Mouse (Mus musculus): Measurements from ENCODE around the gene Khdc4. TPM values are rescaled to one million over a fixed set of nuclear protein-coding genes. Genes with fewer than 3 reads are reported as not detected.

Khdc4 gene
- polyA plus RNA-seq (2014; fragmentation: Nextera tagmentation; extraction: Ambion mirVana) = 60.2 and 62.0 TPM in 2 replicates

DNA sequence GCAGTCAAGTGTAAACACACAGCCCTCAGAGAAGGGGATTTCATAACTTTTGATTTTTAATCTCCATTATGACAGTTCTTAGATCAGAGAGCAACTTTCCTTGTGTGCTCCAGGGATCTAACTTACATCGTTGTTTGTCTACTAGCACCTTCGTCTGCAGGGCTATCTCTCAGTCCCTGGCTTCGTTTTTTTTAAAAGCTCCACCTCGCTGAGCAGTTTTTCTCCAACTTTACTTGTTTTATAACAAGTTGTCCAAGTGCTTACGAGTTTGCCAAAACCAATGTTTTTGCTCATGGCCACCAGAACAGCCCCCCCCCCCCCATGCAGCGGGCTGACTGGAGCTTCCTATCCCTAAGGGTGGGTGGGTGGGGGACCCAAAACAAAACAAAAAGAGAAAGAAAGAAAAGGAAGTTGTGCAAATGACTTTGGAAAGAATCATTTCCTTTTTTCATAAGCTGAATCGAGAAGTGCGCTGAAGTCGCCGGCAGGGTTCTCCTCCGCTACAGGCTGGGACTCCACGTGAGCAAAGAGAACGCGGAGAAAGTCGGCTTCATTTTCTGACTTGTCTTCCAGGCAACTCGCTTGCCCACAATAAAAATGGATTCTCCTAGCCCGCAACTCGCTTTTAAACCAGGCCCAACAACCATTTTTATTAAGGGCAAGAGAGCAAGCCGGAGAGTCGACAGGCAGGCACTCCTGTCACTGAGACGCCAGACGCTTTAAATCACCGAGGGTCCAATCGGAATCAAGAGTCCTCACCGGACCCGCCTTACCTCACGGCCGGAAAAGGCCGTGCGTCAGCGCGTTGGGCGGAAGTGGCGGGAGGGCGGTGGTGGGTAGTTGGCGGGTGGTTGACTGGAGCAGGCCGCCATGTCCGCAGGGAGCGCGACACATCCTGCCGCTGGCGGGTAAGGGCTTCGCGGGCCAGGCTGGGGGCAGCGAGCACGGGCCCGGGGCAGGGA lies at the start of gene Khdc4:
Gene Khdc4, plus strand, starts transcription at position 824 of the 962 bp plus-strand sequence.
- Histone ChIP-seq H3K27me3 (ENCODE audit: control insufficient read depth, insufficient read depth, low read length) (no peaks in the 10 kb centered on the region), H3K9me3 (ENCODE audit: control insufficient read depth, low read length) (no peaks in the 10 kb centered on the region), H3K9ac (ENCODE audit: low read length) (peak within 1 kb of the TSS; percentile 98), H3K4me1 (ENCODE audit: control insufficient read depth in 2 of 2, insufficient read depth in 2 of 2, low read length in 2 of 2) (peaks cover 3 to 20% of the 10 kb centered on the region in 2 experiments; a peak in 3 of 4 replicates), H3K27ac (replicated peaks in 1 of 2; ENCODE audit: control insufficient read depth in 1 of 2, insufficient read depth in 1 of 2, low read depth in 2 of 2, low read length in 2 of 2) (peak within 1 kb of the TSS; percentile 97 to 99), H3K4me3 (ENCODE audit: control insufficient read depth in 1 of 2, insufficient read depth in 1 of 2, low read depth in 1 of 2, low read length in 2 of 2) (peak within 1 kb of the TSS; percentile 97 to 99), H3K36me3 (ENCODE audit: control insufficient read depth, insufficient read depth, low read length) (peaks cover 32% of the 10 kb centered on the region), H3K4me2 (ENCODE audit: low read length) (peak within 1 kb of the TSS; percentile 98)
- peak; percentile 97 for ATAC-seq (ENCODE audit: insufficient number of reproducible peaks, insufficient read depth, low FRiP score, low read depth)
- under 1% methylated on average over 47 of the region's 47 CpGs for WGBS

DNA sequence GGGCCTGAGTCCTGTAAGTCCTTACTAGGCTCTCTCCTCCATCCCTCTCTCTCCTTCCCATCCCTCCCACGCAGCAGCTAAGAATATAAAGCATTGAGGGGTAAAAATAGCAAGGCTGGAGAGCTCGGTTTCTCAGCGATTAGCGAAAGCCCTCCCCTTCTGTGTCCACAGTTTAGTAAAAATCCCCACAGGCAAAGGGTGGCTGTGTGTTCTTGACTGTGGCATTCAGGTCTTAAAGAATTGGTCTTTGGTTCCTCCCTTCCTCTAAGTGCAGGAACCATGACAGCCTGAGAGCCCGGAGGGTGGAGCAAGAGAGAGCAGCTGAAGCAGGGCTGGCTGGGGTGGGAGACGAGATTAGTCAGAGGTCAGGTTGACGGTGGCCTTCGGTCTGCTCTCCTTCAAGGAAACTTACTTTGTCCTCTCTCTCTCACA lies 49.0 kb upstream of the Khdc4 start:
- Histone ChIP-seq H3K4me1 (ENCODE audit: control insufficient read depth in 2 of 2, insufficient read depth in 2 of 2, low read length in 2 of 2) (peaks cover 20 to 33% of the 10 kb centered on the region in 2 experiments), H3K27me3 (ENCODE audit: control insufficient read depth, insufficient read depth, low read length) (no peaks in the 10 kb centered on the region), H3K9ac (ENCODE audit: low read length) (peak overlapping the region; percentile 26; the same call in 1 of the 2 replicates), H3K4me3 (ENCODE audit: control insufficient read depth in 1 of 2, insufficient read depth in 1 of 2, low read depth in 1 of 2, low read length in 2 of 2) (no peak overlapping the region), H3K4me2 (ENCODE audit: low read length) (peak overlapping the region; percentile 28; the same call in 1 of the 2 replicates), H3K9me3 (ENCODE audit: control insufficient read depth, low read length) (no peaks in the 10 kb centered on the region), H3K36me3 (ENCODE audit: control insufficient read depth, insufficient read depth, low read length) (peaks cover 99% of the 10 kb centered on the region), H3K27ac (replicated peaks in 1 of 2; ENCODE audit: control insufficient read depth in 1 of 2, insufficient read depth in 1 of 2, low read depth in 2 of 2, low read length in 2 of 2) (peak overlapping the region; percentile 82 to 83)
- WGBS = 34% methylated on average over 8 of the region's 8 CpGs
- 0 out of 2 replicates have a peak, but pooled peaks have one; percentile 19 for ATAC-seq (ENCODE audit: insufficient number of reproducible peaks, insufficient read depth, low FRiP score, low read depth)

DNA sequence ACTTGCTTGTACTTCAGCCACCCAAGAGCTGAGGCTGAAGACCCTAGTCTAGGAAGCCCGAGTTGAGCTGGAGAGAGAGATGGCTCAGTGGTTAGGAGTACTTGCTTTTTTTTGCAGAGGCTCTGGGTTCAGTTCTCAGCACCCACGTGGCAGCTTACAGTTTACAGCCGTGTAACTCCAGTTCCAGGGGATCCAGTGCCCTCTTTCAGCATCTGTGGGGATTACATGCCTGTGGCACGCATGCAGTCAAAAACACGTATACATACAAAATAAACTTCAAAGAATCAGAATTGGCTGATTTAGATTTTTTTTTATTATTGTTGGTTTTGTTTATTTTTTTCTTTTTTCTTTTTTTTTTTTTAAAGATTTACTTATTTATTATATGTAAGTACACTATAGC lies 48.5 kb upstream of the Khdc4 start:
- WGBS = 91% methylated on average over 5 of the region's 5 CpGs
- H3K4me3 ChIP-seq (ENCODE audit: control insufficient read depth in 1 of 2, insufficient read depth in 1 of 2, low read depth in 1 of 2, low read length in 2 of 2) = no peak overlapping the region
- no peaks in the 10 kb centered on the region for H3K27me3 ChIP-seq (ENCODE audit: control insufficient read depth, insufficient read depth, low read length)
- ATAC-seq (ENCODE audit: insufficient number of reproducible peaks, insufficient read depth, low FRiP score, low read depth) = no peak
- 0 out of 2 replicates have a peak overlapping the region, but pooled peaks have one; percentile 26 for H3K9ac ChIP-seq (ENCODE audit: low read length)
- peaks cover 17 to 27% of the 10 kb centered on the region in 2 experiments for H3K4me1 ChIP-seq (ENCODE audit: control insufficient read depth in 2 of 2, insufficient read depth in 2 of 2, low read length in 2 of 2)
- no peak overlapping the region for H3K4me2 ChIP-seq (ENCODE audit: low read length)
- H3K36me3 ChIP-seq (ENCODE audit: control insufficient read depth, insufficient read depth, low read length) = peaks cover 99% of the 10 kb centered on the region
- no peaks in the 10 kb centered on the region for H3K9me3 ChIP-seq (ENCODE audit: control insufficient read depth, low read length)
- H3K27ac ChIP-seq (replicated peaks in 1 of 2; ENCODE audit: control insufficient read depth in 1 of 2, insufficient read depth in 1 of 2, low read depth in 2 of 2, low read length in 2 of 2) = peak overlapping the region; percentile 82 to 83

DNA sequence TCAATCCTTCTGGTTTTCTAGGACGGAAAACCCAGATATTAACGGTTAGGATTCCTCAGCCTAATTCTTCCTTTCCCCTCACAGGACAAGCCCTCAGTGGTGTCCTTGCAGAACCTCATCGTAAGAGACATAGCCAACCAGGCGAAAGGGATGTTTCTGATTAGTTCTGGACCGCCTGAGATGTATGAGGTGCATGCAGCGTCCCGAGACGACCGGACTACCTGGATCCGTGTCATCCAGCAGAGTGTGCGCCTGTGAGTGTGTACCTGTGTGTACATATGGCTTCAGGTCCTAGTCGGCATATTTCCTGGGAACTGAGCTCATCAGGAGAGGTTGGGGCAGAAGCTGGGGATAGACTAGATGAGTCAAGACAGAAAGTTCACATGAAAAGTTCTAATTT lies 46.4 kb upstream of the Khdc4 start:
- no peak overlapping the region for H3K4me2 ChIP-seq (ENCODE audit: low read length)
- no peaks in the 10 kb centered on the region for H3K27me3 ChIP-seq (ENCODE audit: control insufficient read depth, insufficient read depth, low read length)
- WGBS = 90% methylated on average over 12 of the region's 12 CpGs
- H3K9me3 ChIP-seq (ENCODE audit: control insufficient read depth, low read length) = no peaks in the 10 kb centered on the region
- no peak overlapping the region for H3K4me3 ChIP-seq (ENCODE audit: control insufficient read depth in 1 of 2, insufficient read depth in 1 of 2, low read depth in 1 of 2, low read length in 2 of 2)
- no peak overlapping the region for H3K9ac ChIP-seq (ENCODE audit: low read length)
- H3K27ac ChIP-seq (replicated peaks in 1 of 2; ENCODE audit: control insufficient read depth in 1 of 2, insufficient read depth in 1 of 2, low read depth in 2 of 2, low read length in 2 of 2) = no peak overlapping the region
- peaks cover 99% of the 10 kb centered on the region for H3K36me3 ChIP-seq (ENCODE audit: control insufficient read depth, insufficient read depth, low read length)
- peaks cover 13 to 16% of the 10 kb centered on the region in 2 experiments for H3K4me1 ChIP-seq (ENCODE audit: control insufficient read depth in 2 of 2, insufficient read depth in 2 of 2, low read length in 2 of 2)
- no peak for ATAC-seq (ENCODE audit: insufficient number of reproducible peaks, insufficient read depth, low FRiP score, low read depth)

DNA sequence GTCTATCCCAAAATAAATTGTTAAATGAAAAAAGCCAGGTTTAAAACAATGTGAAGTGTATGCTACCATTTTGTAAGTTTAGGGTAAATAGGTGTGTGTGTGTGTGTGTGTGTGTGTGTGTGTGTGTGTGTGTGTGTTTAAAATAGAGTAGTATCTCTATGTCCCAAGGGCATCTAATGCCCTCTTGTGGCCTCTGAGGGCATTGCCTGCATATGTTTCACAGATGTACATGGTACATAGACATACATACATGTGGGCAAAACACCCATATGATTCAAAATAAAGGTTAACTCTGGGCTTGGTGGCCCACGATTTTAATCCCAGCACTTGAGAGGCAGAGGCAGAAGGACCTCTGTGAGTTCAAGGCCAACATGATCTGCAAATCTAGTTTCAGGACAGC lies 44.9 kb upstream of the Khdc4 start:
- Histone ChIP-seq H3K27ac (replicated peaks in 1 of 2; ENCODE audit: control insufficient read depth in 1 of 2, insufficient read depth in 1 of 2, low read depth in 2 of 2, low read length in 2 of 2) (no peak overlapping the region), H3K27me3 (ENCODE audit: control insufficient read depth, insufficient read depth, low read length) (no peaks in the 10 kb centered on the region), H3K4me2 (ENCODE audit: low read length) (no peak overlapping the region), H3K9me3 (ENCODE audit: control insufficient read depth, low read length) (no peaks in the 10 kb centered on the region), H3K4me1 (ENCODE audit: control insufficient read depth in 2 of 2, insufficient read depth in 2 of 2, low read length in 2 of 2) (peaks cover 13% of the 10 kb centered on the region in 2 experiments), H3K9ac (ENCODE audit: low read length) (no peak overlapping the region), H3K36me3 (ENCODE audit: control insufficient read depth, insufficient read depth, low read length) (peaks cover 99% of the 10 kb centered on the region), H3K4me3 (ENCODE audit: control insufficient read depth in 1 of 2, insufficient read depth in 1 of 2, low read depth in 1 of 2, low read length in 2 of 2) (no peak overlapping the region)
- WGBS = 79% methylated on average over 1 of the region's 1 CpGs
- no peak for ATAC-seq (ENCODE audit: insufficient number of reproducible peaks, insufficient read depth, low FRiP score, low read depth)

DNA sequence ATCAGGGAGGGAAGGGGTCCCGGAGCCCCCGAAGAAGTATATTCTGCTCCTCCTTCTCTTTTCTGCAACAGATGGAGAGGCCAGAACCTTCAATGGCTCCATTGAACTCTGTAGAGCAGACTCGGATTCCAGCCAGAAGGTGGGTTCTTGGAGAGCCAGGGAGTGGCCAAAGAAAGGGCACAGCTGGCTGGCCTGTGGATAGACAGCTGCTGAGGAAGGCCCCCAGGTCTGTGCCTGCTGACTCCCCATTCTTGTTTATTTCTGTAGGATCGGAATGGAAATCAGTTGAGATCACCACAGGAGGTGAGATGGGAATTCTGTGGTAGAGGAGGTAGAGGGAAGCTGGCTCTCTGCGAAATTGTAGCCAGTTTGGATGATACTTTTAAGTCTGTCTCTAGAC lies 42.5 kb upstream of the Khdc4 start:
- H3K4me1 ChIP-seq (ENCODE audit: control insufficient read depth in 2 of 2, insufficient read depth in 2 of 2, low read length in 2 of 2) = no peaks in the 10 kb centered on the region
- no peaks in the 10 kb centered on the region for H3K9me3 ChIP-seq (ENCODE audit: control insufficient read depth, low read length)
- no peak overlapping the region for H3K4me3 ChIP-seq (ENCODE audit: control insufficient read depth in 1 of 2, insufficient read depth in 1 of 2, low read depth in 1 of 2, low read length in 2 of 2)
- H3K27ac ChIP-seq (replicated peaks in 1 of 2; ENCODE audit: control insufficient read depth in 1 of 2, insufficient read depth in 1 of 2, low read depth in 2 of 2, low read length in 2 of 2) = no peak overlapping the region
- 85% methylated on average over 5 of the region's 5 CpGs for WGBS
- H3K4me2 ChIP-seq (ENCODE audit: low read length) = no peak overlapping the region
- H3K9ac ChIP-seq (ENCODE audit: low read length) = no peak overlapping the region
- ATAC-seq (ENCODE audit: insufficient number of reproducible peaks, insufficient read depth, low FRiP score, low read depth) = no peak
- H3K27me3 ChIP-seq (ENCODE audit: control insufficient read depth, insufficient read depth, low read length) = no peaks in the 10 kb centered on the region
- peaks cover 100% of the 10 kb centered on the region for H3K36me3 ChIP-seq (ENCODE audit: control insufficient read depth, insufficient read depth, low read length)

DNA sequence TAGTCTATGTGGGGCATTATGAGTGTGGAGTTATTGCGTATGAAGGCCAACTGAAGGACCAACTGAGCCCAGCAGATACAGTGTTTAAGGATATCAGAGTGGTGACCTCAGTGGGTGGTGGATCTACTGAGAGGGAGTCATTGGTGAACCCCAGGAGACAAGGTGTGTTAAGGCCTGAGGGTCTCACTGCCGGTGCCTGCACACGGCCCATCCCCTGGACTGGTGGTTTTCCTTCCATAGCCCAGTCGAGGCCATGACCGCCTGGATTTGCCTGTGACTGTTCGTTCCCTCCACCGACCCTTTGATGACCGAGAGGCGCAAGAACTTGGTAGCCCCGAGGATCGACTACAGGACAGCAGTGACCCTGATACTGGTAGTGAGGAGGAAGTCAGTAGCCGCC lies 39.7 kb upstream of the Khdc4 start:
- Histone ChIP-seq H3K9me3 (ENCODE audit: control insufficient read depth, low read length) (no peaks in the 10 kb centered on the region), H3K36me3 (ENCODE audit: control insufficient read depth, insufficient read depth, low read length) (peaks cover 78% of the 10 kb centered on the region), H3K9ac (ENCODE audit: low read length) (no peak overlapping the region), H3K27ac (replicated peaks in 1 of 2; ENCODE audit: control insufficient read depth in 1 of 2, insufficient read depth in 1 of 2, low read depth in 2 of 2, low read length in 2 of 2) (no peak overlapping the region), H3K4me1 (ENCODE audit: control insufficient read depth in 2 of 2, insufficient read depth in 2 of 2, low read length in 2 of 2) (no peaks in the 10 kb centered on the region), H3K27me3 (ENCODE audit: control insufficient read depth, insufficient read depth, low read length) (no peaks in the 10 kb centered on the region), H3K4me3 (ENCODE audit: control insufficient read depth in 1 of 2, insufficient read depth in 1 of 2, low read depth in 1 of 2, low read length in 2 of 2) (no peak overlapping the region), H3K4me2 (ENCODE audit: low read length) (no peak overlapping the region)
- ATAC-seq (ENCODE audit: insufficient number of reproducible peaks, insufficient read depth, low FRiP score, low read depth) = no peak
- 84% methylated on average over 12 of the region's 12 CpGs for WGBS
